Mouse (Mus musculus) MEL (cell line): ENCODE data around the gene Fzd7. TPM values are rescaled to one million over a fixed set of nuclear protein-coding genes. Genes with fewer than 3 reads are reported as not detected.

Experiments used
- DNase-seq: peaks from one replicate; pipeline ENCODE4 v3.0.0; 2011; ENCODE audit warnings: low read depth, low spot score
- H3K27ac ChIP-seq: 2 replicates; pipeline ENCODE4 v1.5.1; 2012; ENCODE audit warnings: low read depth, mild to moderate bottlenecking, control low read depth, low read length, moderate library complexity; ENCODE audit not compliant: control insufficient read depth
- H3K27me3 ChIP-seq, 2 experiments: fragments of 150-350 bp in 1 of 2; sonication (generic) in 1 of 2; 2 replicates each; pipeline ENCODE4 v1.6.1; 2012; ENCODE audit warnings: low read length in 2 of 2, mild to moderate bottlenecking in 2 of 2, improper control_type of control experiment in 1 of 2, moderate library complexity in 1 of 2; ENCODE audit not compliant: insufficient read depth in 2 of 2, control insufficient read depth in 1 of 2
- H3K36me3 ChIP-seq, 2 experiments: 2 replicates each; pipeline ENCODE4 v1.6.1; 2012 to 2014; ENCODE audit warnings: low read length in 2 of 2, improper control_type of control experiment in 1 of 2, inconsistent platforms in 1 of 2, mild to moderate bottlenecking in 1 of 2; ENCODE audit not compliant: insufficient read depth in 2 of 2, control insufficient read depth in 1 of 2
- H3K4me1 ChIP-seq, 2 experiments: fragments of 150-350 bp in 1 of 2; sonication (generic) in 1 of 2; 2 replicates each; pipeline ENCODE4 v1.6.1; 2012; ENCODE audit warnings: low read length in 2 of 2, improper control_type of control experiment in 1 of 2, mild to moderate bottlenecking in 1 of 2; ENCODE audit not compliant: insufficient read depth in 2 of 2, control insufficient read depth in 1 of 2
- H3K4me3 ChIP-seq, 2 experiments: fragments of 150-350 bp in 1 of 2; sonication (generic) in 1 of 2; 2 replicates each; pipeline ENCODE4 v1.5.1; 2012; ENCODE audit warnings: low read depth in 2 of 2, low read length in 2 of 2, mild to moderate bottlenecking in 2 of 2, moderate library complexity in 2 of 2, control low read depth in 1 of 2, improper control_type of control experiment in 1 of 2; ENCODE audit not compliant: control insufficient read depth in 1 of 2, insufficient read depth in 1 of 2
- H3K79me2 ChIP-seq: 2 replicates; pipeline ENCODE4 v1.6.1; 2012; ENCODE audit warnings: mild to moderate bottlenecking, low read length, moderate library complexity; ENCODE audit not compliant: control insufficient read depth, poor library complexity, insufficient read depth
- H3K9ac ChIP-seq: 2 replicates; pipeline ENCODE4 v1.6.1; 2012; ENCODE audit warnings: low read depth, mild to moderate bottlenecking, control low read depth, low read length, moderate library complexity; ENCODE audit not compliant: control insufficient read depth, poor library complexity, severe bottlenecking
- H3K9me3 ChIP-seq: fragments of 150-350 bp; sonication (generic); replicated peaks from 2 replicates; pipeline ENCODE4 v1.6.1; 2012; ENCODE audit warnings: mild to moderate bottlenecking, low read length, improper control_type of control experiment, moderate library complexity; ENCODE audit not compliant: insufficient read depth
- CHD1 ChIP-seq: IDR thresholded peaks from 2 replicates; pipeline ENCODE4 v1.6.1; 2012; ENCODE audit warnings: low read depth, mild to moderate bottlenecking, inconsistent platforms, low read length, improper control_type of control experiment
- CHD2 ChIP-seq: IDR thresholded peaks from 2 replicates; pipeline ENCODE4 v1.6.1; 2011; ENCODE audit warnings: low read length, improper control_type of control experiment
- CTCF ChIP-seq, 3 experiments: IDR thresholded peaks in 2 of 3; conservative IDR thresholded peaks in 1 of 3; 2 replicates each; pipeline ENCODE4 v1.5.1; 2011 to 2012; ENCODE audit warnings: low read length in 3 of 3, low read depth in 2 of 3, mild to moderate bottlenecking in 2 of 3, improper control_type of control experiment in 1 of 3, inconsistent platforms in 1 of 3, mixed read lengths in 1 of 3, moderate library complexity in 1 of 3; ENCODE audit not compliant: control insufficient read depth in 1 of 3, insufficient read depth in 1 of 3, poor library complexity in 1 of 3, severe bottlenecking in 1 of 3
- E2F4 ChIP-seq: IDR thresholded peaks from 2 replicates; pipeline ENCODE4 v1.6.1; 2011; ENCODE audit warnings: low read depth, low read length, improper control_type of control experiment, borderline replicate concordance
- ELF1 ChIP-seq: IDR thresholded peaks from 2 replicates; pipeline ENCODE4 v1.6.1; 2014; ENCODE audit warnings: low read depth, mild to moderate bottlenecking, inconsistent platforms, low read length, improper control_type of control experiment, moderate library complexity
- GABPA ChIP-seq: IDR thresholded peaks from 2 replicates; pipeline ENCODE4 v1.6.1; 2012; ENCODE audit warnings: low read depth, mild to moderate bottlenecking, inconsistent platforms, low read length, improper control_type of control experiment, moderate library complexity
- HCFC1 ChIP-seq: IDR thresholded peaks from 2 replicates; pipeline ENCODE4 v1.6.1; 2012; ENCODE audit warnings: low read depth, mild to moderate bottlenecking, inconsistent platforms, low read length, improper control_type of control experiment, moderate library complexity
- KAT2A ChIP-seq: conservative IDR thresholded peaks from 2 replicates; pipeline ENCODE4 v1.6.1; 2012; ENCODE audit warnings: low read depth, low read length, improper control_type of control experiment, inconsistent platforms
- MAZ ChIP-seq: IDR thresholded peaks from 2 replicates; pipeline ENCODE4 v1.6.1; 2012; ENCODE audit warnings: low read depth, mild to moderate bottlenecking, inconsistent platforms, low read length, improper control_type of control experiment
- MXI1 ChIP-seq: IDR thresholded peaks from 2 replicates; pipeline ENCODE4 v1.6.1; 2011; ENCODE audit warnings: mild to moderate bottlenecking, low read depth, low read length, improper control_type of control experiment
- MYB ChIP-seq: IDR thresholded peaks from 2 replicates; pipeline ENCODE4 v1.6.1; 2011; ENCODE audit warnings: mild to moderate bottlenecking, low read depth, low read length, improper control_type of control experiment
- NELFE ChIP-seq: IDR thresholded peaks from 2 replicates; pipeline ENCODE4 v1.6.1; 2011; ENCODE audit warnings: low read depth, low read length, improper control_type of control experiment
- POLR2AphosphoS2 ChIP-seq: IDR thresholded peaks from 2 replicates; pipeline ENCODE4 v1.6.1; 2011; ENCODE audit warnings: low read length, improper control_type of control experiment
- SIN3A ChIP-seq: IDR thresholded peaks from 2 replicates; pipeline ENCODE4 v1.6.1; 2012; ENCODE audit warnings: low read length, improper control_type of control experiment, inconsistent platforms
- SMC3 ChIP-seq: IDR thresholded peaks from 2 replicates; pipeline ENCODE4 v1.6.1; 2011; ENCODE audit warnings: low read depth, low read length, improper control_type of control experiment
- TAL1 ChIP-seq: IDR thresholded peaks from 2 replicates; pipeline ENCODE4 v1.6.1; 2012; ENCODE audit warnings: mild to moderate bottlenecking, inconsistent platforms, low read length, moderate library complexity, mixed read lengths
- TCF12 ChIP-seq: IDR thresholded peaks from 2 replicates; pipeline ENCODE4 v1.6.1; 2014; ENCODE audit warnings: low read depth, mild to moderate bottlenecking, inconsistent platforms, low read length, improper control_type of control experiment, moderate library complexity
- UBTF ChIP-seq: IDR thresholded peaks from 2 replicates; pipeline ENCODE4 v1.6.1; 2012; ENCODE audit warnings: low read depth, mild to moderate bottlenecking, inconsistent platforms, low read length, improper control_type of control experiment, moderate library complexity, borderline replicate concordance; ENCODE audit not compliant: insufficient read depth
- USF2 ChIP-seq, 2 experiments: IDR thresholded peaks; 2 replicates each; pipeline ENCODE4 v1.6.1; 2011 to 2012; ENCODE audit warnings: improper control_type of control experiment in 2 of 2, low read length in 2 of 2, borderline replicate concordance in 1 of 2, inconsistent platforms in 1 of 2, low read depth in 1 of 2, mild to moderate bottlenecking in 1 of 2; ENCODE audit not compliant: insufficient read depth in 1 of 2
- ZMIZ1 ChIP-seq: IDR thresholded peaks from 2 replicates; pipeline ENCODE4 v1.6.1; 2012; ENCODE audit warnings: low read depth, mild to moderate bottlenecking, inconsistent platforms, low read length, improper control_type of control experiment, moderate library complexity
- ZNF384 ChIP-seq: IDR thresholded peaks from 2 replicates; pipeline ENCODE4 v1.6.1; 2012; ENCODE audit warnings: low read depth, mild to moderate bottlenecking, inconsistent platforms, low read length, improper control_type of control experiment
- polyA plus RNA-seq, 2 experiments: library from polyadenylated mRNA; stranded (reverse) in 1 of 2; unstranded in 1 of 2; fragments of >175 nt in 1 of 2; fragments of >200 nt in 1 of 2; gene quantifications; 2 replicates each; pipeline versions ENCODE4 v1.2.1 to v1.2.4; 2012; ENCODE audit warnings: low replicate concordance in 2 of 2, low read depth in 1 of 2; ENCODE audit not compliant: insufficient read length in 2 of 2, insufficient read depth in 1 of 2, missing spikeins in 1 of 2
- total RNA-seq: library from RNA; depleted of rRNA; stranded (reverse); fragments of 300-350 nt; gene quantifications from 2 replicates; pipeline ENCODE4 v1.2.3, GENCODE M21; 2012

Gene Fzd7
- total and polyA plus RNA-seq, 3 experiments: 18.5 to 24.7 TPM; not detected in 1

- Histone ChIP-seq H3K4me3 (no peak overlapping the region), H3K27me3 (peaks cover 12 to 19% of the 10 kb centered on the region in 2 experiments), H3K36me3 (no peaks in the 10 kb centered on the region), H3K9me3 (no peaks in the 10 kb centered on the region), H3K4me1 (no peaks in the 10 kb centered on the region), H3K9ac (no peak overlapping the region), H3K79me2 (no peaks in the 10 kb centered on the region), H3K27ac (no peak overlapping the region)
- DNase-seq: peak; percentile 26
- TF ChIP-seq CTCF (IDR thresholded peaks at IDR 0.05 in 2 of 3, conservative IDR thresholded peaks at IDR 0.05 in 1 of 3; ENCODE audit: control insufficient read depth in 1 of 3, insufficient read depth in 1 of 3, low read depth in 2 of 3, low read length in 3 of 3, poor library complexity in 1 of 3, severe bottlenecking in 1 of 3) (peak; percentile 18 to 50 (median 36); a peak in 5 of 6 replicates), MAZ (no peak)
These were observed 41.2 kb downstream of the Fzd7 start for GRCm38 (mm10) chr1:59523378-59523958.

GRCm38 (mm10) chr1:59524071-59524470 lies 41.8 kb downstream of the Fzd7 start:
- Histone ChIP-seq H3K4me3 (no peak overlapping the region), H3K27me3 (peaks cover 9 to 23% of the 10 kb centered on the region in 2 experiments), H3K36me3 (no peaks in the 10 kb centered on the region)

GRCm38 (mm10) chr1:59524759-59525158 lies 42.5 kb downstream of the Fzd7 start:
- Histone ChIP-seq H3K79me2 (no peaks in the 10 kb centered on the region), H3K4me3 (no peak overlapping the region), H3K9ac (no peak overlapping the region), H3K27me3 (peaks cover 9 to 23% of the 10 kb centered on the region in 2 experiments), H3K36me3 (no peaks in the 10 kb centered on the region), H3K27ac (no peak overlapping the region), H3K9me3 (no peaks in the 10 kb centered on the region), H3K4me1 (no peaks in the 10 kb centered on the region)
- TF ChIP-seq CHD1: no peak
- no peak for TF ChIP-seq ELF1
- no peak for TF ChIP-seq USF2 (IDR thresholded peaks at IDR 0.05; ENCODE audit: borderline replicate concordance in 1 of 2, insufficient read depth in 1 of 2, low read depth in 1 of 2, low read length in 2 of 2)
- no peak for TF ChIP-seq ZMIZ1
- TF ChIP-seq GABPA: no peak
- TF ChIP-seq SMC3: no peak
- TF ChIP-seq UBTF: no peak
- no peak for DNase-seq

More at GRCm38 (mm10) chr1:59524071-59524470, 41.8 kb downstream of the Fzd7 start:
- Histone ChIP-seq H3K9ac (no peak overlapping the region), H3K27ac (no peak overlapping the region), H3K9me3 (no peaks in the 10 kb centered on the region), H3K79me2 (no peaks in the 10 kb centered on the region), H3K4me1 (no peaks in the 10 kb centered on the region)
- no peak for DNase-seq
- TF ChIP-seq ELF1 (no peak), E2F4 (no peak), SIN3A (no peak), CHD1 (no peak), MAZ (no peak), MYB (no peak), HCFC1 (no peak), MXI1 (no peak), ZMIZ1 (no peak), UBTF (no peak), CHD2 (no peak), KAT2A (no peak), NELFE (no peak), POLR2AphosphoS2 (no peak), ZNF384 (no peak), TAL1 (no peak), TCF12 (no peak)
